Mouse (Mus musculus) layer of hippocampus, adult 8-10 months (tissue): Measurements from ENCODE around the gene Ghrhr. TPM values are rescaled to one million over a fixed set of nuclear protein-coding genes. Genes with fewer than 3 reads are reported as not detected.

Experiments used
- total RNA-seq, 4 experiments: library from RNA; stranded (reverse); gene quantifications; 2 replicates each; pipeline ENCODE4 v1.2.4; 2022

Ghrhr gene
- total RNA-seq, 4 experiments from 2014 or later = not detected

Other genes with a start within 250 kb of the Ghrhr start
- 1 to 10 TPM; 4.0 to 5.9 (median 5.3) TPM for gene Crhr2, start 243.3 kb upstream of the Ghrhr start, total RNA-seq
- gene Inmt, start 201.3 kb upstream of the Ghrhr start, total RNA-seq = 1 to 10 TPM; 1.2 to 6.0 (median 3.1) TPM
- 10 to 100 TPM; 11.9 to 13.8 (median 12.8) TPM for gene Mindy4, start 172.9 kb upstream of the Ghrhr start, total RNA-seq
- gene Aqp1, start 39.9 kb upstream of the Ghrhr start, total RNA-seq = 1 to 10 TPM in 2 of 4 experiments, under 1 TPM in 2; 0.19 to 1.3 (median 0.85) TPM
- gene Adcyap1r1, start 75.7 kb downstream of the Ghrhr start, total RNA-seq = 100 to 1,000 TPM; 130 to 163 (median 141) TPM